Mouse (Mus musculus) heart, adult 2 months (tissue): ENCODE results near the gene Ly6g6c. TPM values are rescaled to one million over a fixed set of nuclear protein-coding genes. Genes with fewer than 3 reads are reported as not detected.
A peak's percentile ranks its signal among the peaks of the same experiment; 100 is the strongest.

ENCODE experiments used
- DNase-seq, 2 experiments: peaks; one replicate each; pipeline ENCODE4 v3.0.0; 2021
- H3K27ac ChIP-seq: fragments of 200-600 bp; 2 replicates; pipeline ENCODE4 v1.8.1; 2022
- H3K27me3 ChIP-seq: fragments of 200-500 bp; 2 replicates; pipeline ENCODE4 v1.6.1; 2012; ENCODE audit warnings: mild to moderate bottlenecking, low read length, inconsistent platforms, mixed read lengths; ENCODE audit not compliant: control insufficient read depth, insufficient read depth
- H3K36me3 ChIP-seq: fragments of 200-500 bp; 2 replicates; pipeline ENCODE4 v1.6.1; 2012; ENCODE audit warnings: low read length, inconsistent platforms; ENCODE audit not compliant: control insufficient read depth, insufficient read depth
- H3K4me1 ChIP-seq: fragments of 200-500 bp; 2 replicates; pipeline ENCODE4 v1.6.1; 2011; ENCODE audit warnings: low read length; ENCODE audit not compliant: control insufficient read depth, insufficient read depth
- H3K4me3 ChIP-seq: fragments of 200-600 bp; 2 replicates; pipeline ENCODE4 v1.8.1; 2022
- H3K79me2 ChIP-seq: fragments of 200-500 bp; replicated peaks from 2 replicates; pipeline ENCODE4 v1.6.1; 2012; ENCODE audit warnings: mild to moderate bottlenecking, inconsistent platforms, low read length, moderate library complexity, mixed read lengths; ENCODE audit not compliant: control insufficient read depth, insufficient read depth
- H3K9ac ChIP-seq: fragments of 200-500 bp; 2 replicates; pipeline ENCODE4 v1.6.1; 2012; ENCODE audit warnings: low read depth, mild to moderate bottlenecking, control low read depth, inconsistent platforms, low read length, mixed read lengths
- CTCF ChIP-seq: fragments of 200-600 bp; IDR thresholded peaks from 2 replicates; pipeline ENCODE4 v1.8.1; 2022; ENCODE audit warnings: antibody characterized with exemption, mild to moderate bottlenecking, moderate library complexity
- EP300 ChIP-seq: fragments of 200-500 bp; IDR thresholded peaks from 2 replicates; pipeline ENCODE4 v1.6.1; 2011; ENCODE audit warnings: low read depth, low read length, control low read depth; ENCODE audit not compliant: insufficient read depth
- POLR2A ChIP-seq: fragments of 200-500 bp; IDR thresholded peaks from 2 replicates; pipeline ENCODE4 v1.6.1; 2011; ENCODE audit warnings: mild to moderate bottlenecking, low read depth, low read length, control low read depth; ENCODE audit not compliant: insufficient read depth
- WGBS: fragments of 180-500 bp; shearing (Covaris S2); methylation state at CpG from one replicate; pipeline ENCODE4 v1.1.7; 2018; 5-methylcytosine and 5-hydroxymethylcytosine counted together
- intact Hi-C: fragments of 180-260 bp; cut with DNase I; formaldehyde crosslinking; loops from one replicate; pipeline ENCODE4 v1.15.1; 2025
- polyA plus RNA-seq: library from polyadenylated mRNA; depleted of rRNA; stranded (reverse); fragments of >200 nt; gene quantifications from 2 replicates; pipeline ENCODE4 v1.2.3, GENCODE M21; 2012
- total RNA-seq, 2 experiments: library from RNA; stranded (reverse); gene quantifications; 2 replicates each; pipeline ENCODE4 v1.2.3; 2021

Ly6g6c gene
- total and polyA plus RNA-seq, 3 experiments, result 0.34 to 0.64 (median 0.55) TPM

- Histone ChIP-seq H3K79me2 (no peaks in the 10 kb centered on the region), H3K27me3 (no peaks in the 10 kb centered on the region), H3K9ac (no peak overlapping the region), H3K4me1 (peaks cover 11% of the 10 kb centered on the region), H3K27ac (peak overlapping the region; percentile 88; the same call in 1 of the 2 replicates), H3K4me3 (no peak overlapping the region), H3K36me3 (no peaks in the 10 kb centered on the region)
- TF ChIP-seq POLR2A, result no peak
- TF ChIP-seq CTCF, result no peak
- TF ChIP-seq EP300, result no peak
- WGBS, result 89% methylated on average over 5 of the region's 5 CpGs
- intact Hi-C loops, result loop anchor here (2.0 to 5.0 kb wide), 2 partner anchors 24 to 214 kb away; partner anchors contain the start of genes Msh5 and Nfkbil1
- no peak for DNase-seq
Observed at GRCm38 (mm10) chr17:35023221-35023620, 42.0 kb upstream of the Ly6g6c start.

DNA sequence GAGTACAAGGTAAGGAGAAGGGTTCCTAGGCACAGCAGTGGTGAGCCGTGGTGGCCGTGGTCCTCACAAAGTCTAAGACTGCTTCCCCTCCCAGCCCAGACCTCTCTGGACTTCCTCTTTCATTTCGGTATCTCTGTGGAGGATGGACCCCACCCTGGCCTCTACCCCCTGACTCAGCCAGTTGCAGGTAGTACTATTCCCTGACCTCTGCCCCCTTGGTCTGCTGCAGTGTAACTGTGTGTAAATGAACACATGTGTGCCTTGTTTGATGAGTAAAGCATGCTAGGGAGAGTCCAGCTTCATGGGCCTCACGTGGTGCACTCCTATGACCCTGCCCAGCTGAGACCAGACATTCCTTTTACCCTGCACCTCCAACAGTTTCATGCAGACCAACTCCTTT, 41.4 kb upstream of the Ly6g6c start:
- DNase-seq, result peak in 1 of 2 experiments; percentile 39
- Histone ChIP-seq H3K79me2 (no peaks in the 10 kb centered on the region), H3K9ac (no peak overlapping the region), H3K4me1 (peaks cover 11% of the 10 kb centered on the region), H3K36me3 (no peaks in the 10 kb centered on the region), H3K27ac (peak overlapping the region; percentile 6), H3K27me3 (no peaks in the 10 kb centered on the region), H3K4me3 (no peak overlapping the region)
- intact Hi-C loops, result loop anchor here (2.0 to 5.0 kb wide), 2 partner anchors 23 to 214 kb away; partner anchors contain the start of genes Msh5 and Nfkbil1
- 58% methylated on average over 4 of the region's 4 CpGs for WGBS
- TF ChIP-seq CTCF, result no peak
- no peak for TF ChIP-seq POLR2A
- no peak for TF ChIP-seq EP300

- H3K4me1 ChIP-seq, result peaks cover 11% of the 10 kb centered on the region
- no peaks in the 10 kb centered on the region for H3K36me3 ChIP-seq
- no peak for DNase-seq
- no peak overlapping the region for H3K4me3 ChIP-seq
- H3K27ac ChIP-seq, result peak overlapping the region; percentile 6
- intact Hi-C loops, result loop anchor here (5.0 kb wide), 1 partner anchor 213 kb away; the partner anchor contains the start of gene Nfkbil1
- no peaks in the 10 kb centered on the region for H3K79me2 ChIP-seq
- no peak overlapping the region for H3K9ac ChIP-seq
- H3K27me3 ChIP-seq, result no peaks in the 10 kb centered on the region
- 67% methylated on average over 13 of the region's 13 CpGs for WGBS
- no peak for TF ChIP-seq POLR2A
- no peak for TF ChIP-seq EP300
- no peak for TF ChIP-seq CTCF
Observed at GRCm38 (mm10) chr17:35024261-35024660, 40.9 kb upstream of the Ly6g6c start.

DNA sequence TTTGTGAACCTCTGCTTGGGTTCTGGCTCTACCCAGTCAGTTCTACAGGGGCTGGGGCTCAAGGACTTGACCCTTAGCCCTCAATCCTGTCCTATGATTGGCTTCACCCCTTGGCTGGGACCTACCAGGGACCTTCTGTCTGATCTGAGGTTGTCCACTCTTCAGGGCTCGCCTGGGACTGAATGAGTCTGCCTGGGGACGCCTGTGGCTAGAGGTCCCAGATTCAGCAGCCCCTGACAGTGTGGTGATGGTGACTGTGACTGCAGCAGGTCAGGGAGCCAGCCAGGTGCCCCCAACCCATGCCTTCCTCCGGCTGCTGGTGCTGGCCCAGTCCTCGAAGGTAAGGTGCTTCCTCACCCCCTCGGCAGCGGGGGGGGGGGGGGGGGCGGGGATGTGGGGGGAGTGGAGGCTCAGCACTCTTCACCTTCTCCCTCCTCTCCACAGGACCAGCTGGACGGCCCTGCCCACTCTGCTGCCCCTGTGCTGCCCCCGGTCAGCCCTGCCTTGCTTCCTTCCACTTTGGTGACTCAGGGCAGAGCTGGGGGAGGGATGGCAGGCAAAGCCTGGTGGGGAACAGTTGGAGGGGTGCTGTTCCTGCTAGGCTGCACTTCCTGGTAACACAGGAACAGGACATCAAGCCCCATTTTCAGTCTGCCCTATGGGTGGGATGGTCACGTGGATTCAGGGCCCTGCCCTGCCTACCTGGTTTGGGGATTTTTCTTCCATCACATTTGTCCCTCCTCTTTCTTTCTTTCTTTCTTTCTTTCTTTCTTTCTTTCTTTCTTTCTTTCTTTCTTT, 40.3 kb upstream of the Ly6g6c start:
- TF ChIP-seq CTCF (no peak), POLR2A (no peak)
- H3K36me3 ChIP-seq, result no peaks in the 10 kb centered on the region
- peaks cover 11% of the 10 kb centered on the region for H3K4me1 ChIP-seq
- 49% methylated on average over 10 of the region's 10 CpGs for WGBS
- H3K4me3 ChIP-seq, result no peak overlapping the region
- no peaks in the 10 kb centered on the region for H3K79me2 ChIP-seq
- no peak for DNase-seq
- H3K9ac ChIP-seq, result no peak overlapping the region
- no peaks in the 10 kb centered on the region for H3K27me3 ChIP-seq
- peak overlapping the region; percentile 6 for H3K27ac ChIP-seq
- intact Hi-C loops, result loop anchor here (5.0 kb wide), 1 partner anchor 212 kb away; the partner anchor contains the start of gene Nfkbil1

DNA sequence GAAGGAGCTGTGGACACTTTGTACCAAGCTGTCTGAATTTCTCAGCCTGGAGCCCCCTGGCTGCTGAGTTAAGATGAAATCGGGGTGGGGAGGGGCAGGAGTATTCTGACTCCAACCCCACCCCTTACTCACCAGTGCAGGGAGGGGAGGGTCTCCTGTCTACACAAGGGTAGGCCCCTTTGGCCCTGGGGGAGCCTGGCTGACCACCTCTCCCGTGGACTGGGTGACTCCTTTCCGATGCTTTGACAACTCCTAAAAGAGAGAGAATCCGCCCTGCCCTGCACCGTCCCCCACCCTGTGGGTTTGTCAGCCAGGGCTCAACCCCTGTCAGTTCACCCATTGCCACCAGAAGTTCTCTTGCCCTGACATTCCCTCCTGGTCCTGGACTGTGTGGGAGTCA, 39.0 kb upstream of the Ly6g6c start:
- DNase-seq, result no peak
- no peak overlapping the region for H3K9ac ChIP-seq
- intact Hi-C loops, result no loop called here

More for the DNA sequence above, 39.0 kb upstream of the Ly6g6c start:
- H3K4me1 ChIP-seq, result peaks cover 10% of the 10 kb centered on the region
- no peaks in the 10 kb centered on the region for H3K36me3 ChIP-seq
- H3K27ac ChIP-seq, result no peak overlapping the region
- H3K27me3 ChIP-seq, result no peaks in the 10 kb centered on the region
- 90% methylated on average over 5 of the region's 5 CpGs for WGBS
- H3K4me3 ChIP-seq, result no peak overlapping the region
- H3K79me2 ChIP-seq, result no peaks in the 10 kb centered on the region
- no peak for TF ChIP-seq POLR2A
- no peak for TF ChIP-seq EP300
- TF ChIP-seq CTCF, result no peak
